Mouse (Mus musculus): ENCODE measurements around the gene Gm26620.

The Gm26620 gene

GRCm38 (mm10) chr1:170912891-170913615 lies 28.2 kb downstream of the Gm26620 start, which contains the start of gene Fcrlb:
Gene Fcrlb (minus strand): TSS chr1:170912941.
- no peak for DNase-seq (ENCODE audit: low spot score)

GRCm38 (mm10) chr1:170915657-170916056 lies 30.8 kb downstream of the Gm26620 start:
- no peak for DNase-seq (ENCODE audit: low spot score)

GRCm38 (mm10) chr1:170919308-170919707 lies 34.4 kb downstream of the Gm26620 start:
- no peak for DNase-seq (ENCODE audit: low spot score)

- no peak for DNase-seq (ENCODE audit: low spot score)
These were observed 39.6 kb downstream of the Gm26620 start for GRCm38 (mm10) chr1:170924485-170924884.

GRCm38 (mm10) chr1:170926941-170927340 lies 42.1 kb downstream of the Gm26620 start:
- no peak for DNase-seq (ENCODE audit: low spot score)

GRCm38 (mm10) chr1:170927378-170927777 lies 42.5 kb downstream of the Gm26620 start, which contains the start of gene Fcrla:
Gene Fcrla (minus strand): TSS chr1:170927583.
- no peak for DNase-seq (ENCODE audit: low spot score)

- no peak for DNase-seq (ENCODE audit: low spot score)
These were observed 43.6 kb downstream of the Gm26620 start for GRCm38 (mm10) chr1:170928467-170928866.

GRCm38 (mm10) chr1:170929245-170929644 lies 44.4 kb downstream of the Gm26620 start:
- DNase-seq (ENCODE audit: low spot score) = no peak

- DNase-seq (ENCODE audit: low spot score) = no peak
These were observed 47.2 kb downstream of the Gm26620 start for GRCm38 (mm10) chr1:170932043-170932442.

GRCm38 (mm10) chr1:170933386-170933920 lies 48.6 kb downstream of the Gm26620 start:
- DNase-seq (ENCODE audit: low spot score) = no peak

GRCm38 (mm10) chr1:170933940-170934339 lies 49.1 kb downstream of the Gm26620 start:
- DNase-seq (ENCODE audit: low spot score) = no peak

GRCm38 (mm10) chr1:170934383-170934782 lies 49.5 kb downstream of the Gm26620 start:
- DNase-seq (ENCODE audit: low spot score) = no peak
